Mouse (Mus musculus) hindbrain, embryonic 15.5 days (tissue): ENCODE results near the gene Tmc5. TPM values are rescaled to one million over a fixed set of nuclear protein-coding genes. Genes with fewer than 3 reads are reported as not detected.

Source experiments
- ATAC-seq: fragments of 200-750 bp; cut with Nextera tagmentation; 2 replicates; pipeline ENCODE4 v1.8.0; 2017; ENCODE audit warnings: low read depth, moderate number of reproducible peaks, moderate TSS enrichment; ENCODE audit not compliant: low FRiP score
- H3K27ac ChIP-seq: fragments of 300-500 bp; sonication (generic); replicated peaks from 2 replicates; pipeline ENCODE4 v1.5.1; 2015; ENCODE audit warnings: mild to moderate bottlenecking, inconsistent platforms
- H3K27me3 ChIP-seq: fragments of 300-500 bp; sonication (generic); 2 replicates; pipeline ENCODE4 v1.6.1; 2015; ENCODE audit warnings: control low read depth, inconsistent platforms
- H3K36me3 ChIP-seq: fragments of 300-500 bp; sonication (generic); 2 replicates; pipeline ENCODE4 v1.6.1; 2015; ENCODE audit warnings: control low read depth, inconsistent platforms
- H3K4me1 ChIP-seq: fragments of 300-500 bp; sonication (generic); replicated peaks from 2 replicates; pipeline ENCODE4 v1.6.1; 2015; ENCODE audit warnings: control low read depth, inconsistent platforms
- H3K4me2 ChIP-seq: fragments of 300-500 bp; sonication (generic); 2 replicates; pipeline ENCODE4 v1.6.1; 2015; ENCODE audit warnings: moderate library complexity, mild to moderate bottlenecking, inconsistent platforms
- H3K4me3 ChIP-seq: fragments of 300-500 bp; sonication (generic); 2 replicates; pipeline ENCODE4 v1.5.1; 2015; ENCODE audit warnings: mild to moderate bottlenecking, inconsistent platforms
- H3K9ac ChIP-seq: fragments of 300-500 bp; sonication (generic); 2 replicates; pipeline ENCODE4 v1.6.1; 2015; ENCODE audit warnings: inconsistent platforms
- H3K9me3 ChIP-seq: fragments of 300-500 bp; sonication (generic); 2 replicates; pipeline ENCODE4 v1.6.1; 2016; ENCODE audit warnings: control low read depth, inconsistent platforms
- WGBS: fragments of 180-500 bp; shearing (Covaris S2); methylation state at CpG from one replicate; pipeline ENCODE4 v1.1.7; 2015; 5-methylcytosine and 5-hydroxymethylcytosine counted together
- polyA plus RNA-seq: library from polyadenylated mRNA; unstranded; fragments of >200 nt; fragmentation: Nextera tagmentation; extraction: Ambion mirVana; gene quantifications from 2 replicates; pipeline ENCODE4 v1.2.1, GENCODE M21; 2015

Gene Tmc5
- polyA plus RNA-seq, 1 experiment from 2014 or later: 0.14 TPM

DNA sequence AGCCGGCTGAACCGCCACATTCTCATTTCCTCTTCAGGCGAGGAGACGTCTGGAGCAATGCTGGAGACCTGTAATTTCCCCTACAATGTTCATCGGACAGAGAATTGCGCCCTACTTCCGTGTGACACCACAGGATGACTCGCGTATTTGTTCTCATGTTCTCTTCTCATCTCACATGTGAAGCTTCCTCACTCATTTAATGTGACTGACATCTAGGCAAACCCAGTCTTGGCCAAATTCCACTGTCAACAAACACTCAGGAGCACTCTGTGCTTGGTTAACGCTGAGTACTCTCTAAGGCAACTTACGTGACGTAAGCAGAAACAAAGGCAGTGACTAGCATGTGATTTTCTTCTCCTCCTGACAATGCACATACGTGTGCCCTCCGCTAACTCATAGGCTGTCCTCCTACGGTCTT lies 106.1 kb downstream of the Tmc5 start:
- no peak for ATAC-seq
- H3K4me1 ChIP-seq: peaks cover 32% of the 10 kb centered on the region
- WGBS: 89% methylated on average over 15 of the region's 15 CpGs
- H3K36me3 ChIP-seq: peaks cover 2% of the 10 kb centered on the region; the same call in 1 of the 2 replicates
- H3K27ac ChIP-seq: no peak overlapping the region
- H3K4me3 ChIP-seq: no peak overlapping the region
- H3K4me2 ChIP-seq: peak overlapping the region; percentile 59; the same call in 1 of the 2 replicates
- no peaks in the 10 kb centered on the region for H3K9me3 ChIP-seq
- no peak overlapping the region for H3K9ac ChIP-seq
- no peaks in the 10 kb centered on the region for H3K27me3 ChIP-seq

DNA sequence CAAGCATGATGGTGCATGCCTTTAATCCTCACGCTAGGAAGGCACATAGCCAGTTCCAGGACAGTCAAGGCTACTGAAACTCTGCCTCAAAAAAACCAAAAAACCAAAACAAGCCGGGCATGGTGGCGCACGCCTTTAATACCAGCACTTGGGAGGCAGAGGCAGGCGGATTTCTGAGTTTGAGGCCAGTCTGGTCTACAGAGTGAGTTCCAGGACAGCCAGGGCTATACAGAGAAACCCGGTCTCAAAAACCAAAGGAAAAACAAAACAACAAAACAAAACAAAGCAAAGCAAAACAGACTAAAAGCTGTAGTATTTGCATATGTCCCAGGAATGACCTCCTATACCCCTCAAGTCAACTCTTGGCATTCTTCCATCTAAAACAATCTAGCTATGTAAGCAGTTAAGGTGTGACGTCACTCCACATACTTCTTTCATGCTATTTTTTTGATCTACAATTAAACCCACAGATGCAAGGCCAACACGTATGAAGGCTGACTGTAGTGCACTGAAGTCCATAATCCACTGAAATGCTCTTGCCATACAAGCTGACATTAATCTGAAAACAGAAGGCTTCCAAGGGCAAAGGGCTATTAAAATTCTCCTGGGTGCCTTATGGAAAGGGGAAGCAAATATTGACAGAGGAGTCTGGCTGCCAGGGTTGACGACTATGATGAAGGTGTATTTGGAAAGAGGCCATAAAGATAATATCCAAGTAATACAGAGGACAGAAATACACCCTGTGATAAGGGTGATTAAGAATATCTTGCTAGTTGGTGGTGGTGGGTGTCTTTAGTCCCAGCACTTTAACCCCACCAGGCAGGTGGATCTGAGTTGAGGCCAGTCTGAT lies 107.1 kb downstream of the Tmc5 start:
- ATAC-seq: no peak
- Histone ChIP-seq H3K9ac (peak overlapping the region; percentile 93), H3K9me3 (no peaks in the 10 kb centered on the region), H3K4me2 (peak overlapping the region; percentile 59), H3K4me1 (peaks cover 32% of the 10 kb centered on the region), H3K27me3 (no peaks in the 10 kb centered on the region), H3K27ac (peak overlapping the region; percentile 91; the same call in 1 of the 2 replicates), H3K36me3 (no peaks in the 10 kb centered on the region), H3K4me3 (peak overlapping the region; percentile 71)
- WGBS: 76% methylated on average over 9 of the region's 9 CpGs

DNA sequence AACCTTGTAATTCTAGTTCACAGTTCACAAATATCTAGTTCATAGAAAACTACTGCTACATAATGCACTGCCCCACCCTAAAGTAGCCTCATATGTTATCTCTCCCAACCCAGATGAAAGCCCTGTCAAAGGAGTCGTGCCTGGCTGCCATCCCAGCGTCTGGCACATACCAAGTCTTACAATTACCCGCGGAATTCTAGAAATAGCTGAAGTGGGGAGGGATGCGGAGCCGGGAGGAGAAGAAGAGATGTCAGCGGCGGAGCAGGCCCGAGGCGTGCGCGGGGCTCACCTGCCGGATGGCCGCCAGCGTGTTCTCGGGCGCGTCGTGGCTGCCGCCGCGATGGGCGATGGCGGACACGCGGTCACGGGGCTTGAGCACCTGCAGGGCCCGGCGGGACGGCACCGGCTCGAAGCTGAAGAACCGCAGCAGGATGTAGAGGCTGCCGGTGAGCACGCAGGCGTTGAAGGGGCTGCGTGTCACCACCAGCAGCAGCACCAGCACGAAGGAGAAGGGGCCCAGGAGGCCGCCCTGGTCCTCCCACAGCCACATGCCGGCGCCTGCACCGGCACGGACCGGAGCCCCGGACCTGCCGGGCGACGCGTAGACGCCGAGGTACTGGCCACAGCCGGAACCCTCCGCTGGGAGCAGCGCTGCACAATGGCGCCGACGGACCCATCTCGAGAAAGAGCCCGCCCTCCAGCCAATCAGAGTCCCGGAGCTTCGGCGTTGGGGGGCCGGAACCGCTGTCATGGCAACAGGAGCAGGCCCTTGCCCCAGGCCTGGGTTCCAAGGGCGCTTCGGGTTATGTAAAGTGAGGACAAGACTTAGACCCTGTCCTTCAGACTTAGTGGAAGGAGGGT lies 108.2 kb downstream of the Tmc5 start, which contains the start of gene Gde1:
TSS of gene Gde1 (minus strand) at position 678 of the 861 bp plus-strand sequence.
- H3K27ac ChIP-seq: peak within 1 kb of the TSS; percentile 91
- H3K9me3 ChIP-seq: no peaks in the 10 kb centered on the region
- under 1% methylated on average over 65 of the region's 66 CpGs for WGBS
- peak; percentile 94 for ATAC-seq
- H3K4me1 ChIP-seq: peaks cover 26% of the 10 kb centered on the region
- no peaks in the 10 kb centered on the region for H3K27me3 ChIP-seq
- peak within 1 kb of the TSS; percentile 59 for H3K4me2 ChIP-seq
- peak within 1 kb of the TSS; percentile 71 for H3K4me3 ChIP-seq
- peak within 1 kb of the TSS; percentile 93 for H3K9ac ChIP-seq
- H3K36me3 ChIP-seq: no peaks in the 10 kb centered on the region

DNA sequence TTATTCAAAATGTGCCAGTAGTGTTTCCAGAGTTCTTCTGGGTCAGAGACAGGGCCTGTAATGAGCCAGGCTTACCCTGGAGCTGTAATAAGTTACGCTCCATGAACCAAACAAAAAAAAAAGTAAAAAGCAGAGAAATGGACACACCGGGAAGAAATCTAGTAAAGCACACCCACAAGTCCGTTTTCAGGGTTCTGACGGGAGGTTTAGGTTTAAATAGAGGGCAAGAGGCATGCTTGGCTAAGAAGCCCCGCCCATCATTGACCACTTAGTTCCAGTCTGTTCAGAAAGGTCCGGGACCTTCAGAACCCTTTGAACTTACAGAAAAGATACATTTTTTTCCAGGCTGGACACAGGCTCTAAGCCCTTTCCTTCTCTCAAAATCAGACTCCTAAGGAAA lies 109.0 kb downstream of the Tmc5 start:
- Histone ChIP-seq H3K4me3 (peak overlapping the region; percentile 71), H3K9me3 (no peaks in the 10 kb centered on the region), H3K36me3 (no peaks in the 10 kb centered on the region), H3K27ac (peak overlapping the region; percentile 91), H3K4me1 (peaks cover 26% of the 10 kb centered on the region), H3K9ac (no peak overlapping the region), H3K27me3 (no peaks in the 10 kb centered on the region), H3K4me2 (peak overlapping the region; percentile 59)
- WGBS: 27% methylated on average over 6 of the region's 6 CpGs
- 0 out of 2 replicates have a peak, but pooled peaks have one; percentile 1 for ATAC-seq

DNA sequence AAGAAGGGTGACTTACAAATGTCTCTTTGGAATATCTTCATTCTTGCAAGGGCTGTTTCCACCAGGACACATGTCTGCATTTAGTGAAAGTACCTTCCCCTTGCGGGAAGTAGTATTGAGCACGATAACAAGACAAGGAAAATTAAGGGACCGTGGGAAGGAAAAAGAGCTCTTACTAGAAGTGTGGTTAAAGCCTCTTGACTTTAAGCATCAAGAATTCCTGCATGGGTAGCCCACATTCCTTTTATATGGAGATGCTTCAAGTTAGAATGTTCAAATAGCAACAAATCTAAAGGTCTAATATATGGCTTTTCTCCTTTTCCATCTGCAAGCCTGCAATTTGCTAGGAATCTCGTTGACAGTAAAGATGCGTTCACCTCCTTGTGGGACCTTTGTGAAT lies 109.4 kb downstream of the Tmc5 start:
- H3K36me3 ChIP-seq: no peaks in the 10 kb centered on the region
- no peaks in the 10 kb centered on the region for H3K27me3 ChIP-seq
- WGBS: 93% methylated on average over 5 of the region's 5 CpGs
- H3K4me1 ChIP-seq: peaks cover 26% of the 10 kb centered on the region
- no peaks in the 10 kb centered on the region for H3K9me3 ChIP-seq
- H3K4me2 ChIP-seq: 0 out of 2 replicates have a peak overlapping the region, but pooled peaks have one; percentile 59
- no peak overlapping the region for H3K27ac ChIP-seq
- no peak for ATAC-seq
- H3K9ac ChIP-seq: no peak overlapping the region
- H3K4me3 ChIP-seq: no peak overlapping the region

DNA sequence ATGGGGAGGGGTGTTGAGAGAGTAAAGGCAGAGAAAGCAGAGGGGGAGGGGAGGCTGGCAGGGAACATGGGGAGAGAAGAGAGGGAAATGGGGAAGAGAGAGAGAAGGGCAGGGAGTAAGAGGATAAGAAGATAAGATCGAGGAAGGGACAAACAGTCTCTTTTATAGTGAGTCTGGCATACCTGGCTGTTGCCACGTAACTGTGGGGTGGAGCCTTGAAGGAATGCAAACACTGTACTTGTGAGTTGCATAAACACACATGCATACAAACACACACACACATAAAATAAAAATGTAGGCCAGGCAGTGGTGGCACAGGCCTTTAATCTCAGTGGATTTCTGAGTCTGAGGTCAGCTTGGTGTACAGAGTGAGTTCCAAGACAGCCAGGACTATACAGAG lies 110.1 kb downstream of the Tmc5 start:
- no peaks in the 10 kb centered on the region for H3K36me3 ChIP-seq
- WGBS: 83% methylated on average over 2 of the region's 2 CpGs
- no peaks in the 10 kb centered on the region for H3K9me3 ChIP-seq
- no peak overlapping the region for H3K4me3 ChIP-seq
- ATAC-seq: no peak
- no peak overlapping the region for H3K9ac ChIP-seq
- peaks cover 26% of the 10 kb centered on the region for H3K4me1 ChIP-seq
- H3K27ac ChIP-seq: no peak overlapping the region
- no peaks in the 10 kb centered on the region for H3K27me3 ChIP-seq
- no peak overlapping the region for H3K4me2 ChIP-seq

DNA sequence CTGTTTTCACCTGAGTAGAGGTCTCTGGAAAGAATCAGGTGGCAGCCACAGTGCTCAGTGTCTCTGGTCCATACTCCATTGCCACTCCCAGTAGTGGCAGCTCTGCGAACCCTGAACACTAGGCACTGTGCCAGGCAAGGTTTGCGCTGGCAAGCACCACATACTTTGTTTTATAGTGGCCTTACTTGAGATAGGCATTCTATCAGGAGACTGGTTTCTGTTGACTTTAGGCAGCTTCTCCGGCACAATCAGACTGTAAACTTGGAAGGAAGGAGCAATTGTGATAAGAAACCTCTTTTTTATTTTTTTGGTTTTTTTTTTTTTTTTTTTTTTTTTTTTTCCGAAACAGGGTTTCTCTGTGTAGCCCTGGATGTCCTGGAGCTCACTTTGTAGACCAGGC lies 110.9 kb downstream of the Tmc5 start:
- 87% methylated on average over 4 of the region's 4 CpGs for WGBS
- Histone ChIP-seq H3K9me3 (no peaks in the 10 kb centered on the region), H3K4me1 (peaks cover 23% of the 10 kb centered on the region), H3K27me3 (no peaks in the 10 kb centered on the region), H3K27ac (no peak overlapping the region), H3K9ac (no peak overlapping the region), H3K4me3 (no peak overlapping the region), H3K4me2 (no peak overlapping the region), H3K36me3 (no peaks in the 10 kb centered on the region)
- no peak for ATAC-seq

DNA sequence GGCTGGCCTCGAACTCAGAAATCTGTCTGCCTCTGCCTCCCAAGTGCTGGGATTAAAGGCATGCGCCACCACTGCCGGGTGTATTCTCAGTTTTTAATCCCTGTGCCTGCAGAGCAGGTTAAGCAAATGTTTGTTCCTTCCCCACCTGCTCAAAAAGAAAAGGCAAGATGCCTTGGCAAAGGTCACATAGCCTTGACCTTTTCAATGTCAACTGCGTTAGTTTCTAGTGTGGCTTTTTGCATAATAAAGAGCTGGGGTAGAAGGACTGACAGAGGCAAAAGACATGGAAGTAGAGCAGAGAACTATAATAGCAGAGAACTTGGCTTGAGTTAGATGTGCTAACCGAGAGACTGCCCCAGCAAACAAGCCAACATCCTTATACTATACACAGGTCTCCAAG lies 113.7 kb downstream of the Tmc5 start:
- no peak overlapping the region for H3K9ac ChIP-seq
- no peak overlapping the region for H3K4me3 ChIP-seq
- WGBS: 59% methylated on average over 5 of the region's 5 CpGs
- H3K4me1 ChIP-seq: peaks cover 18% of the 10 kb centered on the region
- H3K36me3 ChIP-seq: peaks cover 4% of the 10 kb centered on the region; the same call in 1 of the 2 replicates
- no peaks in the 10 kb centered on the region for H3K9me3 ChIP-seq
- no peak overlapping the region for H3K4me2 ChIP-seq
- ATAC-seq: no peak
- H3K27me3 ChIP-seq: no peaks in the 10 kb centered on the region
- no peak overlapping the region for H3K27ac ChIP-seq

DNA sequence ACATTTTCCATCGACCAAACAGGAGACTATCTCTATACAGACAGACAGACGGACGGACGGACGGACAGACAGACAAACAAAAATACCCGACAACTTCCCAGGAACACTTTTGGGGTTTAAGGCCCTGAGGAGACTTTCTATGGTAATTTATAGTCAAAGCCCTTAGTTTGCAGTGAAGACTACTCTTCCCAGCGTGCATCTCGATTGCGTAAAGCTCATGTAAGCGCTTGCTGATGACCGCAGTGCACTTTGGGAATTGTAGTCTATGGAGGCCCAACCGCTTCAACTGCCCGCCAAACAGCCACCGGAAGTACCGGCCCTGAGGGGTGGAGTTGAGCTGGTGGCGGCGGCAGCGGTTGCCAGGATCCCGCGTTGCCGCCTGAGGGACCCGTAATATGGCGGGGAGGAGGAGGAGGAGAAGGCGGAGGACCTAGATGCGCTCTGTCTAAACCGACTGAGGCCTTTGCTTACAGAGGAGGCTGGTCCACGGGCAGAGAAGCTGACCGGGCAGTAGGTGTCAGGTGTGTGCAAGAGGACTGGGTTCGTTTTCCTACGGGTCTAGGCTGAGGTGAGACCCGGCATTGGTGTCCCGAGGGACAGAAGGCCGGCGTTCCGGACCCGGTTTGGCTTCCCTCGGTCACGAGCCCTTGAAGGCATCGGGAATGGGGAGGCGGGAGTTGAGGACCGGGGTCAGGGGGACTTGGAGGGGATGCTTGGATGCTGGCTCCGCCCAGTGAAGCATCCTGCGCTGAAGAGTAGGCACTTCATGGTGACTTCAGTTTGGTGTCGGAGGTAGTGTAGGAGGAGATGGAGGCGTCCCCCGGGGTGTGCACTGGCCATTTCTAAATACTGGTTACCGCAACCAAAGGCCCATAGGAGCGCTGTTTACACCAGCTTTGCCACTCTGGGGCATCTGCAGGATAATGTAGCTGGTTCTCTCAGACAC lies 115.4 kb downstream of the Tmc5 start, which contains the start of gene Ccp110:
TSS of gene Ccp110 (plus strand) at position 325 of the 946 bp plus-strand sequence.
- under 1% methylated on average over 48 of the region's 48 CpGs for WGBS
- Histone ChIP-seq H3K4me1 (peaks cover 14% of the 10 kb centered on the region), H3K27ac (peak within 1 kb of the TSS; percentile 84), H3K4me3 (peak within 1 kb of the TSS; percentile 84), H3K4me2 (peak within 1 kb of the TSS; percentile 65), H3K9me3 (no peaks in the 10 kb centered on the region), H3K36me3 (peaks cover 4% of the 10 kb centered on the region; the same call in 1 of the 2 replicates), H3K27me3 (no peaks in the 10 kb centered on the region), H3K9ac (peak within 1 kb of the TSS; percentile 74)
- peak; percentile 98 for ATAC-seq

DNA sequence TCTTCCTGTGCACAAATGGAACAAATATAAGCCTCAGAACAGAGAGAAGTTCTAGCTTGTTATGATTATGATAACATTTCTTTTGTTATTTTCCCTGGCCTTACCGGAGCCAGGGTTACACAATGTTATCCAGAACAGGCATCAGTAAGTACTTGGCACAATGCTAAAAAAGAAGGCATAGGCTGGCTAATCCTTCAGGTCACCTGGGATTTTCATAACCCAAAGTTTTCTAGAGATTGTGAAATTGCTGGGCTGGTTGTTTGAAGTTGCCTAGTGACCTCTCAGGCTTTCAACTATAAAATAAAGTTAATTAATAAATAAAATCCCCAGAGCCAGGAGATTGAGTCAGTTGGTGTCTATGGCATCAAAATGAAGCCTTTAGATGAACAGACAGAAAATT lies 117.8 kb downstream of the Tmc5 start:
- H3K27ac ChIP-seq: no peak overlapping the region
- peaks cover 14% of the 10 kb centered on the region for H3K4me1 ChIP-seq
- H3K36me3 ChIP-seq: peaks cover 20% of the 10 kb centered on the region
- no peak overlapping the region for H3K9ac ChIP-seq
- H3K4me3 ChIP-seq: no peak overlapping the region
- H3K9me3 ChIP-seq: no peaks in the 10 kb centered on the region
- 90% methylated on average over 1 of the region's 1 CpGs for WGBS
- no peaks in the 10 kb centered on the region for H3K27me3 ChIP-seq
- no peak overlapping the region for H3K4me2 ChIP-seq
- no peak for ATAC-seq

DNA sequence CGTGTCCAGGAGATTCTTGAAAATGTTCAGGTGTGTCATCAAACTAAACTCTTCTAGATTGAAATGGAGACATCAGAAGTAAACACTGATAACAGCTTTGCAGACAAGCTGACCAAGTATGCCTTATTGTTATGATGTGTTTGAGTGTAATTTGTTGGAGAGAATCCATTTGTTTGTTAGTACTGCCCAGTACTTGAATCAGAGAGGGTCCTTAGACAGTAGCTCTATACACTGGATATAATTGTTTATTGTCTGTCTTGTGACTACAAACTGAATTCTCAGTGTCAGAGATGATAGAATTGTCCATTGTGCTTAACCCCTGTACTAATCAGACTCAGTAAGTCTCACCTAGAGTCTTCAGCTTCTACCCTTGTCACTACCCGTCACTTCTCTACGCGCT lies 121.0 kb downstream of the Tmc5 start:
- 97% methylated on average over 4 of the region's 4 CpGs for WGBS
- no peaks in the 10 kb centered on the region for H3K9me3 ChIP-seq
- no peak overlapping the region for H3K9ac ChIP-seq
- no peak for ATAC-seq
- H3K36me3 ChIP-seq: peaks cover 39% of the 10 kb centered on the region
- no peak overlapping the region for H3K4me3 ChIP-seq
- H3K27me3 ChIP-seq: no peaks in the 10 kb centered on the region
- H3K4me1 ChIP-seq: peaks cover 13% of the 10 kb centered on the region
- H3K27ac ChIP-seq: no peak overlapping the region
- H3K4me2 ChIP-seq: no peak overlapping the region
